In the genomic region with DNA sequence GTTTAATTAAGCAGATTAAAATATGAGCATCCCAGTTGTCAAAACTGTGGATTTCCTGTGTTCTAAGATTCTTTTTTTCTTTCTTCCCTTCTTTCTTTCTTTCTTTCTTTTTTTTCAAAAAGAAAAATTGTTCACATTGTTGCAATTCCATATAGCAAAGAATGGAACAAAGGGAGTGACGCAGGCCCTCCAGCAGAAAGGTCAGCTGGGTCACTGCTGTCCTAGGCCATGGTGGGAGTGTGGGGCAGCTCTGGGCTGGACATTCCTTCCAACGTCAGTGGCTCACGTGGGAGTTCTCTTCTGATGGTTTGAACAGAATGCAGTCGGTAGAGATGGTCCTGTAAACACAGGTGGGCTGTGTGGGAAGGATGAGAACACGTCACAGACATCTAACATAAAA, we compare ENCODE assay signal across 25 mouse cellular contexts. TPM values are rescaled to one million over a fixed set of nuclear protein-coding genes. Genes with fewer than 3 reads are reported as not detected.
DNase-seq lines count a peak whose midpoint lies in the region; ATAC-seq lines count a peak whose summit lies in the region.
"Had no signal": no experiment of that assay in that cellular context is flagged by ENCODE, and none has a peak within 500 bp of the region (broad histone marks: within the 10 kb centered on the region; RNA-seq: fewer than 3 reads in every experiment).

No protein-coding gene starts in this region.

- WGBS in kidney, embryonic 15.5 days = 37% methylated on average over 5 of the region's 5 CpGs

- peak; percentile 55 for DNase-seq in embryo, embryonic 10 days (ENCODE audit: low spot score)
- no peak for DNase-seq in embryo, embryonic 9.5 days (ENCODE audit: extremely low spot score)
- no peak for DNase-seq in kidney, postnatal 14 days
- peak; percentile 73 for DNase-seq in Muller cell, postnatal 12 days (ENCODE audit: inconsistent ontology term)
- DNase-seq: adrenal gland, adult 2 months; adrenal gland, postnatal 10 days; adrenal gland, postnatal 25 days; B cell, adult 2 months; cerebellum, adult 11 months; cerebellum, adult 18-20 months; cerebellum, adult 8-10 months; cerebellum, adult 9-11 months; cerebellum, postnatal 14 days; cerebellum, postnatal 36 days had no signal

- H3K27me3 ChIP-seq in kidney, embryonic 15.5 days = no peaks in the 10 kb centered on the region
- H3K27me3 ChIP-seq: CH12.LX; embryonic facial prominence, embryonic 13.5 days; embryonic facial prominence, embryonic 15.5 days; forebrain, embryonic 12.5 days had no signal

- peaks cover 33% of the 10 kb centered on the region for H3K4me1 ChIP-seq in kidney, embryonic 15.5 days

- no peaks in the 10 kb centered on the region for H3K9me3 ChIP-seq in kidney, embryonic 15.5 days (replicated peaks)
- H3K9me3 ChIP-seq: embryonic facial prominence, embryonic 13.5 days; embryonic facial prominence, embryonic 15.5 days; forebrain, embryonic 10.5 days; forebrain, embryonic 12.5 days had no signal

- H3K36me3 ChIP-seq in kidney, embryonic 15.5 days = no peaks in the 10 kb centered on the region
- H3K36me3 ChIP-seq: embryonic facial prominence, embryonic 13.5 days; embryonic facial prominence, embryonic 15.5 days; forebrain, embryonic 10.5 days; forebrain, embryonic 12.5 days; G1E had no signal

- no peak for ATAC-seq in kidney, embryonic 15.5 days (replicated peaks; ENCODE audit: low FRiP score)
- ATAC-seq: CD4-positive, CD25-positive, alpha-beta regulatory T cell, adult 4 months; forebrain, embryonic 14.5 days; forebrain, embryonic 16.5 days had no signal

- no peak overlapping the region for H3K4me3 ChIP-seq in kidney, embryonic 15.5 days (replicated peaks)
- H3K4me3 ChIP-seq: embryonic facial prominence, embryonic 13.5 days; embryonic facial prominence, embryonic 15.5 days; erythroblast, embryonic 14.5 days; forebrain, embryonic 10.5 days; forebrain, embryonic 12.5 days had no signal

- no peak overlapping the region for H3K4me2 ChIP-seq in kidney, embryonic 15.5 days
- H3K4me2 ChIP-seq: embryonic facial prominence, embryonic 13.5 days; embryonic facial prominence, embryonic 15.5 days; forebrain, embryonic 12.5 days had no signal

- no peak overlapping the region for H3K9ac ChIP-seq in kidney, embryonic 15.5 days
- H3K9ac ChIP-seq: embryonic facial prominence, embryonic 13.5 days; embryonic facial prominence, embryonic 15.5 days; forebrain, embryonic 12.5 days had no signal

- H3K27ac ChIP-seq in kidney, embryonic 15.5 days = 0 out of 2 replicates have a peak overlapping the region, but pooled peaks have one; percentile 33
- H3K27ac ChIP-seq: embryonic facial prominence, embryonic 13.5 days; embryonic facial prominence, embryonic 15.5 days; forebrain, embryonic 12.5 days had no signal

RNA-seq across cellular contexts. Expression of a gene that starts 16.8 kb away (rescaled TPM):
- 71.2 and 76.1 TPM in 2 replicates for polyA plus RNA-seq in kidney, embryonic 15.5 days (2015; fragmentation: Nextera tagmentation; extraction: Ambion mirVana)
- polyA plus RNA-seq: G1E had no signal

Comparison
In these comparisons a context has a peak if more than half of its experiments do, and no peak if none do; other contexts are left out.
1. DNase-seq: peak in embryo, embryonic 10 days (single experiment) and Muller cell, postnatal 12 days (single experiment); none in embryo, embryonic 9.5 days (single experiment) and kidney, postnatal 14 days (single experiment).